Mouse (Mus musculus) lung, embryonic 14.5 days (tissue): ENCODE measurements at regions not wholly inside any gene's neighbourhood (a gene's known extent, or its start where the extent isn't known, plus 50 kb on each side); places are given as distances from the start of the nearest gene placed in this dataset.

ENCODE experiments used
- ATAC-seq: fragments of 200-750 bp; cut with Nextera tagmentation; 2 replicates; pipeline ENCODE4 v1.8.0; 2017; ENCODE audit warnings: mild to moderate bottlenecking, moderate TSS enrichment, moderate library complexity; ENCODE audit not compliant: insufficient read depth
- DNase-seq: peaks from one replicate; pipeline ENCODE4 v3.0.0-alpha.2; 2015
- H3K27ac ChIP-seq: fragments of 300-500 bp; sonication (generic); 2 replicates; pipeline ENCODE4 v1.5.1; 2014; ENCODE audit warnings: low read depth, mild to moderate bottlenecking, moderate library complexity
- H3K27me3 ChIP-seq: fragments of 300-500 bp; sonication (generic); 2 replicates; pipeline ENCODE4 v1.6.1; 2014; ENCODE audit warnings: low read length, control low read depth; ENCODE audit not compliant: insufficient read depth
- H3K36me3 ChIP-seq: fragments of 300-500 bp; sonication (generic); 2 replicates; pipeline ENCODE4 v1.6.1; 2014; ENCODE audit warnings: control low read depth; ENCODE audit not compliant: insufficient read depth
- H3K4me1 ChIP-seq: fragments of 300-500 bp; sonication (generic); 2 replicates; pipeline ENCODE4 v1.6.1; 2014; ENCODE audit warnings: antibody characterized with exemption, control low read depth; ENCODE audit not compliant: insufficient read depth
- H3K4me2 ChIP-seq: fragments of 300-500 bp; sonication (generic); 2 replicates; pipeline ENCODE4 v1.6.1; 2014; ENCODE audit warnings: mild to moderate bottlenecking
- H3K4me3 ChIP-seq: fragments of 300-500 bp; sonication (generic); 2 replicates; pipeline ENCODE4 v1.5.1; 2014; ENCODE audit warnings: low read depth, low read length
- H3K9ac ChIP-seq: fragments of 300-500 bp; sonication (generic); 2 replicates; pipeline ENCODE4 v1.6.1; 2014
- H3K9me3 ChIP-seq: fragments of 300-500 bp; sonication (generic); 2 replicates; pipeline ENCODE4 v1.6.1; 2016; ENCODE audit warnings: low read depth, low read length, control low read depth
- CTCF ChIP-seq: IDR thresholded peaks from 2 replicates; pipeline ENCODE4 v1.5.1; 2016; ENCODE audit warnings: antibody characterized with exemption, low read depth
- WGBS: fragments of 180-500 bp; shearing (Covaris S2); extraction: QIAGEN DNeasy Blood & Tissue Kit; methylation state at CpG from one replicate; pipeline ENCODE4 v1.1.7; 2014; 5-methylcytosine and 5-hydroxymethylcytosine counted together

- peak; percentile 80; the same call in 1 of the 2 replicates for ATAC-seq
Observed at GRCm38 (mm10) chr10:47185487-47185886, 1607.9 kb downstream of the Hace1 start.

DNA sequence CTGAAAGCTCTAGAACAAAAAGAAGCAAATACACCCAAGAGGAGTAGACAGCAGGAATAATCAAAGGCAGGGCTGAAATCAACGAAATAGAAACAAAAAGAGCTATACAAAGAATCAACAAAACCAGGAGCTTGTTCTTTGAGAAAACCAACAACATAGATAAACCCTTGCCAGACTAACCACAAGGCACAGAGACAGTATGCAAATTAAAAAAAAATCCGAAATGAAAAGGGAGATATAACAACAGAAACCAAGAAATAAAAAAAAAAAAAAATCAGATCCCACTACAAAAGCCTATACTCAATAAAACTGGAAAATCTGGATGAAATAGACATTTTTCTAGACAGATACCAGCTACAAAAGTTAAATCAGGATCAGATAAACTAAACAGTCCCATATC lies 1638.6 kb downstream of the Hace1 start:
- 51% methylated on average over 2 of the region's 2 CpGs for WGBS
- TF ChIP-seq CTCF: no peak
- H3K4me1 ChIP-seq: no peaks in the 10 kb centered on the region
- no peaks in the 10 kb centered on the region for H3K27me3 ChIP-seq
- H3K4me2 ChIP-seq: no peak overlapping the region
- no peak for DNase-seq
- no peak overlapping the region for H3K4me3 ChIP-seq
- no peak for ATAC-seq
- H3K27ac ChIP-seq: no peak overlapping the region
- no peak overlapping the region for H3K9ac ChIP-seq
- H3K36me3 ChIP-seq: no peaks in the 10 kb centered on the region
- no peaks in the 10 kb centered on the region; the same call in 1 of the 2 replicates for H3K9me3 ChIP-seq

More at GRCm38 (mm10) chr10:47185487-47185886, 1607.9 kb downstream of the Hace1 start:
- Histone ChIP-seq H3K27ac (no peak overlapping the region), H3K4me3 (no peak overlapping the region), H3K9ac (no peak overlapping the region), H3K9me3 (no peaks in the 10 kb centered on the region), H3K4me2 (no peak overlapping the region), H3K36me3 (no peaks in the 10 kb centered on the region), H3K27me3 (no peaks in the 10 kb centered on the region), H3K4me1 (no peaks in the 10 kb centered on the region)
- 25% methylated on average over 3 of the region's 3 CpGs for WGBS
- no peak for TF ChIP-seq CTCF
- DNase-seq: peak; percentile 79

GRCm38 (mm10) chr10:47263039-47263438 lies 1685.4 kb downstream of the Hace1 start:
- 73% methylated on average over 3 of the region's 3 CpGs for WGBS

DNA sequence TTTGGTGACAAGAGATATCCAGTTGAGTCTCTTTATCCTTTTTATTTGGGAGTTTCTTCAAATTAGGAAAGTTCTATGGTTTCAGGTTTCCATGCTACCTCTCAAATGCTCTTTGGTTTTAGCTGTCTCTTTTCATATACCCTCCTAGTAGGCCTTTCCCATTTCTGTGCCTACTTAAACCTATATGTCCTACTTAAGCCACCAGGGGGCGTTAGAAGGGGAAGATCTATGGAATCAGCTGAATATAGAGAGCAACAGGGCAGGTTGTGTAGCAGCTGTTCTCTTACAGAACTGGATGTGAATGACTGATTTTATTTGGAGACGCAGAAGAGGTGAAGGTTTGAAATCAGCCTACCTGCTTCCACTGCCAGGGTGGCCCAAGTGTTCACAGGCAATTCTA lies 1708.1 kb downstream of the Hace1 start:
- WGBS: 35% methylated on average over 2 of the region's 2 CpGs
- Histone ChIP-seq H3K9me3 (no peaks in the 10 kb centered on the region), H3K27ac (no peak overlapping the region), H3K4me2 (no peak overlapping the region), H3K36me3 (no peaks in the 10 kb centered on the region), H3K4me1 (no peaks in the 10 kb centered on the region), H3K4me3 (no peak overlapping the region), H3K9ac (no peak overlapping the region), H3K27me3 (no peaks in the 10 kb centered on the region)
- TF ChIP-seq CTCF: 0 out of 2 replicates have a peak, but pooled peaks have one; percentile 7
- ATAC-seq (no peak), DNase-seq (peak; percentile 20)

More at GRCm38 (mm10) chr10:47263039-47263438, 1685.4 kb downstream of the Hace1 start:
- Histone ChIP-seq H3K36me3 (no peaks in the 10 kb centered on the region), H3K4me2 (no peak overlapping the region), H3K4me3 (no peak overlapping the region), H3K4me1 (no peaks in the 10 kb centered on the region), H3K9ac (no peak overlapping the region), H3K27me3 (no peaks in the 10 kb centered on the region), H3K27ac (no peak overlapping the region), H3K9me3 (no peaks in the 10 kb centered on the region)
- no peak for ATAC-seq
- no peak for TF ChIP-seq CTCF
- DNase-seq: no peak

DNA sequence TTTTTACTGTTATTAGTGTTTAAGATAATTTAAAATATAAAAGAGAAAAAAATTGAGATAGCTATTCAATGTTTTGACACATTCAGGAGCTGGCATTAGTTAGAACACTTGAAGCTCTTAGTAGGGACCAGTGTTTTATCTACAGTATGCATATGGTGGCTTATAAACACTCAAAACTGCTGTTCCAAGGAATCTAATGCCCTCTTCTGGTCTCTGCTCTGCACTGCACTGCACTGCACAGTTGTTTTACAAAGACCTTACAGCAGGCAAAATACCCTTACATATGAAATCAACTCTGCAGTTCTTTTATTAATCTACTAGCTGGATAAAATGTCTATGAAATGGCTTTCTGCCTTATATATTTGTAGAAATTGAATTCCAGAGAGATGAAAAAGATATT lies 1722.5 kb downstream of the Hace1 start:
- DNase-seq: no peak
- no peak overlapping the region for H3K4me3 ChIP-seq
- TF ChIP-seq CTCF: no peak
- H3K9me3 ChIP-seq: no peaks in the 10 kb centered on the region
- H3K27me3 ChIP-seq: no peaks in the 10 kb centered on the region
- no peaks in the 10 kb centered on the region for H3K36me3 ChIP-seq
- H3K9ac ChIP-seq: no peak overlapping the region
- H3K4me2 ChIP-seq: no peak overlapping the region
- ATAC-seq: no peak
- no peak overlapping the region for H3K27ac ChIP-seq
- no peaks in the 10 kb centered on the region for H3K4me1 ChIP-seq
